In genomic region chr7:27473835-27474489, GRCm38 (mm10) we compare ENCODE assay signal across 8 mouse cellular contexts. TPM values are rescaled to one million over a fixed set of nuclear protein-coding genes. Genes with fewer than 3 reads are reported as not detected.
DNase-seq lines count a peak whose midpoint lies in the region; ATAC-seq lines count a peak whose summit lies in the region.

No protein-coding gene starts in this region.

- H3K4me2 ChIP-seq in lung, embryonic 15.5 days, result peak overlapping the region; percentile 69
- peak overlapping the region; percentile 57 for H3K4me2 ChIP-seq in embryonic facial prominence, embryonic 11.5 days (ENCODE audit: low read depth, low read length)
- H3K4me2 ChIP-seq in intestine, embryonic 15.5 days (replicated peaks), result peak overlapping the region; percentile 58
- H3K4me2 ChIP-seq in neural tube, embryonic 14.5 days (ENCODE audit: low read depth, low read length), result peak overlapping the region; percentile 68

- no peaks in the 10 kb centered on the region for H3K27me3 ChIP-seq in lung, embryonic 15.5 days
- no peaks in the 10 kb centered on the region for H3K27me3 ChIP-seq in embryonic facial prominence, embryonic 11.5 days (ENCODE audit: control insufficient read depth, insufficient read depth, low read length)
- H3K27me3 ChIP-seq in intestine, embryonic 15.5 days (replicated peaks), result no peaks in the 10 kb centered on the region
- no peaks in the 10 kb centered on the region for H3K27me3 ChIP-seq in neural tube, embryonic 14.5 days (ENCODE audit: control insufficient read depth, insufficient read depth, low read length)

- intact Hi-C loops in left cerebral cortex, postnatal 36 days (cut with DNase I), result loop anchor here (1.0 kb wide), 1 partner anchor 34 kb away; no protein-coding TSS in a partner anchor

- DNase-seq in lung, adult 18-20 months, result no peak
- no peak for DNase-seq in embryonic facial prominence, embryonic 11.5 days (ENCODE audit: low spot score)
- DNase-seq in left cerebral cortex, postnatal 36 days (ENCODE audit: low spot score in 2 of 2), result no peak
- DNase-seq in gastrocnemius, postnatal 10 days, result no peak
- no peak for DNase-seq in MN1 (ENCODE audit: low spot score)

- no peaks in the 10 kb centered on the region for H3K9me3 ChIP-seq in lung, embryonic 15.5 days
- no peaks in the 10 kb centered on the region for H3K9me3 ChIP-seq in embryonic facial prominence, embryonic 11.5 days (replicated peaks; ENCODE audit: control insufficient read depth, low read length)
- H3K9me3 ChIP-seq in intestine, embryonic 15.5 days, result no peaks in the 10 kb centered on the region
- no peaks in the 10 kb centered on the region for H3K9me3 ChIP-seq in neural tube, embryonic 14.5 days (ENCODE audit: control insufficient read depth, low read length)

- H3K27ac ChIP-seq in lung, embryonic 15.5 days, result peak overlapping the region; percentile 96
- peak overlapping the region; percentile 68 for H3K27ac ChIP-seq in embryonic facial prominence, embryonic 11.5 days (replicated peaks; ENCODE audit: low read depth, low read length)
- peak overlapping the region; percentile 92 for H3K27ac ChIP-seq in intestine, embryonic 15.5 days
- peak overlapping the region; percentile 72 for H3K27ac ChIP-seq in neural tube, embryonic 14.5 days (ENCODE audit: low read depth, low read length)

- ATAC-seq in lung, embryonic 15.5 days (ENCODE audit: borderline replicate concordance, extremely low read depth, low FRiP score, low TSS enrichment), result no peak
- no peak; the same call in 1 of the 2 replicates for ATAC-seq in embryonic facial prominence, embryonic 11.5 days (replicated peaks; ENCODE audit: insufficient number of reproducible peaks, low FRiP score, low TSS enrichment, low read depth)
- ATAC-seq in intestine, embryonic 15.5 days, result no peak
- ATAC-seq in neural tube, embryonic 14.5 days (ENCODE audit: low read depth), result no peak

- peaks cover 13% of the 10 kb centered on the region for H3K4me1 ChIP-seq in lung, embryonic 15.5 days
- H3K4me1 ChIP-seq in embryonic facial prominence, embryonic 11.5 days (ENCODE audit: control insufficient read depth, insufficient read depth, low read length), result no peaks in the 10 kb centered on the region
- H3K4me1 ChIP-seq in intestine, embryonic 15.5 days (replicated peaks), result peaks cover 19% of the 10 kb centered on the region
- peaks cover 3% of the 10 kb centered on the region; the same call in 1 of the 2 replicates for H3K4me1 ChIP-seq in neural tube, embryonic 14.5 days (ENCODE audit: control insufficient read depth, insufficient read depth, low read length)

- peaks cover 11% of the 10 kb centered on the region for H3K36me3 ChIP-seq in lung, embryonic 15.5 days
- no peaks in the 10 kb centered on the region; the same call in 1 of the 2 replicates for H3K36me3 ChIP-seq in embryonic facial prominence, embryonic 11.5 days (replicated peaks; ENCODE audit: control insufficient read depth, insufficient read depth, low read depth, low read length)
- H3K36me3 ChIP-seq in intestine, embryonic 15.5 days, result peaks cover 7% of the 10 kb centered on the region
- H3K36me3 ChIP-seq in neural tube, embryonic 14.5 days (ENCODE audit: control insufficient read depth, insufficient read depth, low read length), result peaks cover 8% of the 10 kb centered on the region; the same call in 1 of the 2 replicates

- H3K9ac ChIP-seq in lung, embryonic 15.5 days, result peak overlapping the region; percentile 71
- peak overlapping the region; percentile 64 for H3K9ac ChIP-seq in embryonic facial prominence, embryonic 11.5 days (replicated peaks; ENCODE audit: low read length)
- peak overlapping the region; percentile 74 for H3K9ac ChIP-seq in intestine, embryonic 15.5 days
- peak overlapping the region; percentile 45 for H3K9ac ChIP-seq in neural tube, embryonic 14.5 days (replicated peaks; ENCODE audit: low read depth, low read length)

- under 1% methylated on average over 34 of the region's 34 CpGs for WGBS in lung, embryonic 15.5 days
- 0% methylated on average over 34 of the region's 34 CpGs for WGBS in embryonic facial prominence, embryonic 11.5 days
- WGBS in intestine, embryonic 15.5 days, result under 1% methylated on average over 34 of the region's 34 CpGs
- under 1% methylated on average over 34 of the region's 34 CpGs for WGBS in neural tube, embryonic 14.5 days

- H3K4me3 ChIP-seq in lung, embryonic 15.5 days, result peak overlapping the region; percentile 84
- peak overlapping the region; percentile 64 for H3K4me3 ChIP-seq in embryonic facial prominence, embryonic 11.5 days (ENCODE audit: low read depth, low read length)
- peak overlapping the region; percentile 77 for H3K4me3 ChIP-seq in intestine, embryonic 15.5 days (replicated peaks)
- H3K4me3 ChIP-seq in neural tube, embryonic 14.5 days (ENCODE audit: low read depth, low read length), result peak overlapping the region; percentile 53

RNA-seq across cellular contexts. Expression of gene Sertad3, which starts 0.4 kb away (rescaled TPM):
- 28.6 and 31.1 TPM in 2 replicates for polyA plus RNA-seq in lung, embryonic 15.5 days (2015; fragmentation: Nextera tagmentation; extraction: Ambion mirVana)
- 27.2 and 27.6 TPM in 2 replicates for polyA plus RNA-seq in embryonic facial prominence, embryonic 11.5 days (2014; fragmentation: Nextera tagmentation; extraction: Ambion mirVana)
- 25.7 and 27.0 TPM in 2 replicates for polyA plus RNA-seq in intestine, embryonic 15.5 days (2015; fragmentation: Nextera tagmentation; extraction: Ambion mirVana)
- 5.7 and 10.0 TPM in 2 replicates for polyA plus RNA-seq in neural tube, embryonic 14.5 days (2014; fragmentation: Nextera tagmentation; extraction: Ambion mirVana)
- total RNA-seq in left cerebral cortex, postnatal 36 days (2021), result 1 to 10 TPM; 2.7 to 2.8 TPM
- total RNA-seq in gastrocnemius, postnatal 10 days (2021), result 10 to 100 TPM in 1 of 2 experiments, 1 to 10 TPM in 1; 9.0 to 13.0 TPM

RNA-seq across cellular contexts. Expression of gene Sertad1, which starts 12.7 kb away (rescaled TPM):
- 48.5 and 49.6 TPM in 2 replicates for polyA plus RNA-seq in lung, embryonic 15.5 days (2015; fragmentation: Nextera tagmentation; extraction: Ambion mirVana)
- polyA plus RNA-seq in embryonic facial prominence, embryonic 11.5 days (2014; fragmentation: Nextera tagmentation; extraction: Ambion mirVana), result 24.3 and 25.5 TPM in 2 replicates
- 36.0 and 39.0 TPM in 2 replicates for polyA plus RNA-seq in intestine, embryonic 15.5 days (2015; fragmentation: Nextera tagmentation; extraction: Ambion mirVana)
- polyA plus RNA-seq in neural tube, embryonic 14.5 days (2014; fragmentation: Nextera tagmentation; extraction: Ambion mirVana), result 6.1 and 10.7 TPM in 2 replicates
- 10 to 100 TPM; 17.2 to 20.0 TPM for total RNA-seq in left cerebral cortex, postnatal 36 days (2021)
- 10 to 100 TPM; 10.6 to 14.4 TPM for total RNA-seq in gastrocnemius, postnatal 10 days (2021)

RNA-seq across cellular contexts. Expression of gene Prx, which starts 25.2 kb away (rescaled TPM):
- 7.2 and 8.7 TPM in 2 replicates for polyA plus RNA-seq in lung, embryonic 15.5 days (2015; fragmentation: Nextera tagmentation; extraction: Ambion mirVana)
- polyA plus RNA-seq in embryonic facial prominence, embryonic 11.5 days (2014; fragmentation: Nextera tagmentation; extraction: Ambion mirVana), result 1.2 and 2.2 TPM in 2 replicates
- 2.7 and 3.2 TPM in 2 replicates for polyA plus RNA-seq in intestine, embryonic 15.5 days (2015; fragmentation: Nextera tagmentation; extraction: Ambion mirVana)
- 0.43 and 1.1 TPM in 2 replicates for polyA plus RNA-seq in neural tube, embryonic 14.5 days (2014; fragmentation: Nextera tagmentation; extraction: Ambion mirVana)
- total RNA-seq in left cerebral cortex, postnatal 36 days (2021), result under 1 TPM; 0.25 to 0.48 TPM
- total RNA-seq in gastrocnemius, postnatal 10 days (2021), result 10 to 100 TPM; 34.6 to 48.7 TPM

RNA-seq across cellular contexts. Expression of gene Blvrb, which starts 26.2 kb away (rescaled TPM):
- polyA plus RNA-seq in lung, embryonic 15.5 days (2015; fragmentation: Nextera tagmentation; extraction: Ambion mirVana), result 58.8 and 68.5 TPM in 2 replicates
- 33.9 and 38.2 TPM in 2 replicates for polyA plus RNA-seq in embryonic facial prominence, embryonic 11.5 days (2014; fragmentation: Nextera tagmentation; extraction: Ambion mirVana)
- 60.4 and 77.5 TPM in 2 replicates for polyA plus RNA-seq in intestine, embryonic 15.5 days (2015; fragmentation: Nextera tagmentation; extraction: Ambion mirVana)
- 12.1 and 23.0 TPM in 2 replicates for polyA plus RNA-seq in neural tube, embryonic 14.5 days (2014; fragmentation: Nextera tagmentation; extraction: Ambion mirVana)
- total RNA-seq in left cerebral cortex, postnatal 36 days (2021), result 10 to 100 TPM; 17.0 to 18.0 TPM
- total RNA-seq in gastrocnemius, postnatal 10 days (2021), result 10 to 100 TPM; 20.5 to 25.0 TPM

RNA-seq across cellular contexts. Expression of gene Sptbn4, which starts 26.5 kb away (rescaled TPM):
- 0.21 and 0.33 TPM in 2 replicates for polyA plus RNA-seq in lung, embryonic 15.5 days (2015; fragmentation: Nextera tagmentation; extraction: Ambion mirVana)
- polyA plus RNA-seq in embryonic facial prominence, embryonic 11.5 days (2014; fragmentation: Nextera tagmentation; extraction: Ambion mirVana), result 0.26 and 0.28 TPM in 2 replicates
- 0.33 and 0.38 TPM in 2 replicates for polyA plus RNA-seq in intestine, embryonic 15.5 days (2015; fragmentation: Nextera tagmentation; extraction: Ambion mirVana)
- polyA plus RNA-seq in neural tube, embryonic 14.5 days (2014; fragmentation: Nextera tagmentation; extraction: Ambion mirVana), result 3.9 and 5.6 TPM in 2 replicates
- total RNA-seq in left cerebral cortex, postnatal 36 days (2021), result 100 to 1,000 TPM; 124 to 166 TPM
- total RNA-seq in gastrocnemius, postnatal 10 days (2021), result under 1 TPM; 0.20 to 0.28 TPM
